6 mouse cellular contexts compared by ENCODE assay signal in the genomic region with DNA sequence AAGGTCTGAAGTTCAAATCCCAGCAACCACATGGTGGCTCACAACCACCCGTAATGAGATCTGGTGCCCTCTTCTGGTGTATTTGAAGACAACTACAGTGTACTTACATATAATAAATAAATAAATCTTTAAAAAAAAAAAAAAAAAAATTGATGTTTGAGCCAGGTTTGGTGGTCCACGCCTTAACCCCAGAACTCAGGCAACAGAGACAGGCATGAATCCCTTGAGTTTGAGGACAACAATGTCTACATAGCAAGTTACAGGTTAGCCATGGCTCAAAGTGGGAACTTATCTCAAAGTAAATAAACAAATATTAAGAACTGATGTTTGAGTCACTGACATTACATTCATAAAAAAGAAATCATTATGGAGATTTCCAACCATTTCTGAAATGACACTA. TPM values are rescaled to one million over a fixed set of nuclear protein-coding genes. Genes with fewer than 3 reads are reported as not detected.
DNase-seq lines count a peak whose midpoint lies in the region; ATAC-seq and TF ChIP-seq lines count a peak whose summit lies in the region.
"Not testable (repeated sequence)": the region's sequence is repeated elsewhere in the genome, so short reads cannot be mapped to it uniquely, and the experiment has no call there.

No protein-coding gene starts in this region.

- TF ChIP-seq RAD21 in CH12.LX (IDR thresholded peaks at IDR 0.05; ENCODE audit: low read depth, low read length); MEL (IDR thresholded peaks at IDR 0.05; ENCODE audit: low read depth, low read length): not testable (repeated sequence)

- H3K4me1 ChIP-seq in CH12.LX (ENCODE audit: control insufficient read depth in 1 of 2, insufficient read depth in 2 of 2): peaks cover 9 to 14% of the 10 kb centered on the region in 2 experiments
- peaks cover 24 to 26% of the 10 kb centered on the region in 2 experiments for H3K4me1 ChIP-seq in MEL (ENCODE audit: control insufficient read depth in 1 of 2, insufficient read depth in 2 of 2, low read length in 2 of 2)
- not testable (repeated sequence) for H3K4me1 ChIP-seq in heart, adult 2 months (ENCODE audit: control insufficient read depth, insufficient read depth, low read length); kidney, postnatal 0 days (replicated peaks; ENCODE audit: insufficient read depth, low read length); lung, postnatal 0 days (ENCODE audit: insufficient read depth, low read depth, low read length)
- peaks cover 16 to 20% of the 10 kb centered on the region in 2 experiments for H3K4me1 ChIP-seq in liver, embryonic 14.5 days (replicated peaks; ENCODE audit: control insufficient read depth in 2 of 2, insufficient read depth in 2 of 2, low read length in 1 of 2)

- not testable (repeated sequence) for H3K4me3 ChIP-seq in CH12.LX (replicated peaks in 1 of 3; ENCODE audit: low read depth in 2 of 3, low read length in 2 of 3, poor library complexity in 1 of 3); MEL (ENCODE audit: control insufficient read depth in 1 of 2, insufficient read depth in 1 of 2, low read depth in 2 of 2, low read length in 2 of 2); heart, adult 2 months; kidney, postnatal 0 days (replicated peaks; ENCODE audit: low read depth, low read length); liver, embryonic 14.5 days (ENCODE audit: insufficient read depth in 1 of 2, low read depth in 2 of 2, low read length in 2 of 2); lung, postnatal 0 days (ENCODE audit: low read depth, low read length)

- H3K4me2 ChIP-seq in CH12.LX (ENCODE audit: insufficient read depth, low read depth, poor library complexity, severe bottlenecking); kidney, postnatal 0 days (ENCODE audit: low read length); liver, embryonic 14.5 days (ENCODE audit: low read depth); lung, postnatal 0 days (replicated peaks; ENCODE audit: low read depth, low read length): not testable (repeated sequence)

- not testable (repeated sequence) for TF ChIP-seq EP300 in CH12.LX (IDR thresholded peaks at IDR 0.05; ENCODE audit: low read length); MEL (IDR thresholded peaks at IDR 0.05; ENCODE audit: low read depth in 1 of 2, low read length in 2 of 2); heart, adult 2 months (IDR thresholded peaks at IDR 0.05; ENCODE audit: insufficient read depth, low read depth, low read length); liver, embryonic 14.5 days (IDR thresholded peaks at IDR 0.05; ENCODE audit: low read depth); lung, postnatal 0 days (IDR thresholded peaks at IDR 0.05)

- dilution Hi-C loops in CH12.LX (cut with MboI; ENCODE audit: extremely low pct_ligation_motif_present, extremely low pct_unique_long_range_greater_than_20kb, low sequenced_read_pairs): not testable (repeated sequence)

- not testable (repeated sequence) for H3K9me3 ChIP-seq in CH12.LX (replicated peaks; ENCODE audit: low read length); MEL (replicated peaks; ENCODE audit: insufficient read depth, low read length); kidney, postnatal 0 days (replicated peaks; ENCODE audit: low read length); liver, embryonic 14.5 days (ENCODE audit: control insufficient read depth, low read length); lung, postnatal 0 days (ENCODE audit: low read length)

- not testable (repeated sequence) for DNase-seq in CH12.LX (ENCODE audit: extremely low read depth); MEL (ENCODE audit: low read depth, low spot score); heart, adult 2 months; kidney, postnatal 0 days (ENCODE audit: low spot score); liver, embryonic 14.5 days (ENCODE audit: low read depth in 3 of 3, low spot score in 3 of 3); lung, postnatal 0 days (ENCODE audit: low spot score)

- WGBS in heart, adult 2 months: 87% methylated on average over 2 of the region's 2 CpGs
- WGBS in kidney, postnatal 0 days: 87% methylated on average over 2 of the region's 2 CpGs
- WGBS in liver, embryonic 14.5 days (ENCODE audit: insufficient replicate concordance): 60% methylated on average over 2 of the region's 2 CpGs
- WGBS in lung, postnatal 0 days: 86% methylated on average over 2 of the region's 2 CpGs

- in situ Hi-C loops in CH12.LX (cut with MboI; ENCODE audit: low pct_ligation_motif_present, low pct_unique_long_range_greater_than_20kb, low sequenced_read_pairs): not testable (repeated sequence)

- intact Hi-C loops in heart, adult 2 months (cut with DNase I): not testable (repeated sequence)

- H3K9ac ChIP-seq in CH12.LX (ENCODE audit: insufficient read depth, low read depth); MEL (ENCODE audit: control insufficient read depth, low read depth, low read length, poor library complexity, severe bottlenecking); heart, adult 2 months (ENCODE audit: low read depth, low read length); kidney, postnatal 0 days (ENCODE audit: low read depth, low read length); liver, embryonic 14.5 days (replicated peaks); lung, postnatal 0 days (replicated peaks; ENCODE audit: low read depth): not testable (repeated sequence)

- not testable (repeated sequence) for ATAC-seq in kidney, postnatal 0 days (replicated peaks; ENCODE audit: low FRiP score, low read depth); liver, embryonic 14.5 days (ENCODE audit: insufficient read depth); lung, postnatal 0 days

- not testable (repeated sequence) for TF ChIP-seq POLR2A in CH12.LX (IDR thresholded peaks at IDR 0.05; ENCODE audit: low read depth, low read length); MEL (IDR thresholded peaks at IDR 0.05; ENCODE audit: control insufficient read depth in 1 of 2, insufficient read depth in 1 of 2, low read depth in 1 of 2, low read length in 2 of 2, poor library complexity in 1 of 2); heart, adult 2 months (IDR thresholded peaks at IDR 0.05; ENCODE audit: insufficient read depth, low read depth, low read length)

- H3K79me2 ChIP-seq in CH12.LX (replicated peaks; ENCODE audit: control insufficient read depth, extremely low read depth, insufficient read depth, poor library complexity, severe bottlenecking): peaks cover 43% of the 10 kb centered on the region
- not testable (repeated sequence) for H3K79me2 ChIP-seq in MEL (ENCODE audit: control insufficient read depth, insufficient read depth, low read length, poor library complexity); heart, adult 2 months (replicated peaks; ENCODE audit: control insufficient read depth, insufficient read depth, low read length)

- H3K27ac ChIP-seq in CH12.LX (ENCODE audit: insufficient read depth, low read depth); MEL (ENCODE audit: control insufficient read depth, low read depth, low read length); heart, adult 2 months; kidney, postnatal 0 days; liver, embryonic 14.5 days; lung, postnatal 0 days (ENCODE audit: low read length): not testable (repeated sequence)

- H3K36me3 ChIP-seq in CH12.LX (replicated peaks in 1 of 2; ENCODE audit: control insufficient read depth in 1 of 2, insufficient read depth in 1 of 2, low read length in 1 of 2): peaks cover 24 to 31% of the 10 kb centered on the region in 2 experiments
- peaks cover 0 to 33% of the 10 kb centered on the region in 2 experiments; a peak in 3 of 4 replicates for H3K36me3 ChIP-seq in MEL (ENCODE audit: control insufficient read depth in 1 of 2, insufficient read depth in 2 of 2, low read length in 2 of 2)
- not testable (repeated sequence) for H3K36me3 ChIP-seq in heart, adult 2 months (ENCODE audit: control insufficient read depth, insufficient read depth, low read length); kidney, postnatal 0 days (ENCODE audit: insufficient read depth, low read length); liver, embryonic 14.5 days (replicated peaks; ENCODE audit: control insufficient read depth, insufficient read depth, low read depth); lung, postnatal 0 days (ENCODE audit: insufficient read depth, low read length)

- TF ChIP-seq CTCF in CH12.LX (conservative IDR thresholded peaks at IDR 0.05 in 1 of 2, IDR thresholded peaks at IDR 0.05 in 1 of 2; ENCODE audit: low read depth in 2 of 2, low read length in 2 of 2): peak in 1 of 2 experiments; percentile 42; a peak in 1 of 4 replicates
- TF ChIP-seq CTCF in MEL (IDR thresholded peaks at IDR 0.05 in 2 of 3, conservative IDR thresholded peaks at IDR 0.05 in 1 of 3; ENCODE audit: control insufficient read depth in 1 of 3, insufficient read depth in 1 of 3, low read depth in 2 of 3, low read length in 3 of 3, poor library complexity in 1 of 3, severe bottlenecking in 1 of 3): peak in 1 of 3 experiments; percentile 32; a peak in 2 of 6 replicates
- 0 out of 2 replicates have a peak, but pooled peaks have one; percentile 6 for TF ChIP-seq CTCF in heart, adult 2 months (IDR thresholded peaks at IDR 0.05)
- TF ChIP-seq CTCF in kidney, postnatal 0 days (IDR thresholded peaks at IDR 0.05; ENCODE audit: low read depth): peak; percentile 31
- TF ChIP-seq CTCF in liver, embryonic 14.5 days (IDR thresholded peaks at IDR 0.05; ENCODE audit: low read depth): peak; percentile 24; the same call in 1 of the 2 replicates
- peak; percentile 29; the same call in 1 of the 2 replicates for TF ChIP-seq CTCF in lung, postnatal 0 days (IDR thresholded peaks at IDR 0.05)

- H3K27me3 ChIP-seq in CH12.LX (replicated peaks); MEL (ENCODE audit: control insufficient read depth in 1 of 2, insufficient read depth in 2 of 2, low read length in 2 of 2); heart, adult 2 months (ENCODE audit: control insufficient read depth, insufficient read depth, low read length); kidney, postnatal 0 days (ENCODE audit: insufficient read depth, low read length); liver, embryonic 14.5 days (ENCODE audit: control insufficient read depth, insufficient read depth, low read length); lung, postnatal 0 days (replicated peaks; ENCODE audit: insufficient read depth, low read length): not testable (repeated sequence)

RNA-seq across cellular contexts. Expression of gene Ern1, which starts 45.1 kb away (rescaled TPM):
- total RNA-seq in CH12.LX (2012; rRNA removed) (15.2 and 21.7 TPM in 2 replicates), CH12.LX (2014; rRNA removed) (3.0 TPM in 2 replicates), MEL (2012; rRNA removed) (4.3 and 4.8 TPM in 2 replicates)
- polyA plus RNA-seq in CH12.LX (2012; ENCODE audit: insufficient read length, low read depth) (6.9 and 7.7 TPM in 2 replicates), MEL (2012; ENCODE audit: insufficient read depth in 1 of 2, insufficient read length in 2 of 2, low read depth in 1 of 2, low replicate concordance in 2 of 2, missing spikeins in 1 of 2) (1 to 10 TPM in 1 of 2 experiments, not detected in 1; 5.7 TPM)
- 10 to 100 TPM; 10.2 to 13.9 TPM for total RNA-seq in heart, adult 2 months (2021)
- polyA plus RNA-seq in heart, adult 2 months (2012; rRNA removed): 6.4 and 9.8 TPM in 2 replicates
- 3.3 and 3.5 TPM in 2 replicates for polyA plus RNA-seq in kidney, postnatal 0 days (2015; fragmentation: Nextera tagmentation; extraction: Ambion mirVana)
- polyA plus RNA-seq in liver, embryonic 14.5 days (2012; rRNA removed): 4.3 and 4.6 TPM in 2 replicates
- polyA plus RNA-seq in liver, embryonic 14.5 days (2014; fragmentation: Nextera tagmentation; extraction: Ambion mirVana): 2.9 and 3.3 TPM in 2 replicates
- polyA plus RNA-seq in lung, postnatal 0 days (2015; fragmentation: Nextera tagmentation; extraction: Ambion mirVana): 5.4 and 6.3 TPM in 2 replicates

RNA-seq across cellular contexts. Expression of gene Icam2, which starts 54.7 kb away (rescaled TPM):
- 15.3 and 27.3 TPM in 2 replicates for total RNA-seq in CH12.LX (2012; rRNA removed)
- total RNA-seq in CH12.LX (2014; rRNA removed): 40.1 and 44.3 TPM in 2 replicates
- polyA plus RNA-seq in CH12.LX (2012; ENCODE audit: insufficient read length, low read depth): 23.7 and 26.7 TPM in 2 replicates
- 58.1 and 82.7 TPM in 2 replicates for total RNA-seq in MEL (2012; rRNA removed)
- 10 to 100 TPM in 1 of 2 experiments, not detected in 1; 49.6 TPM for polyA plus RNA-seq in MEL (2012; ENCODE audit: insufficient read depth in 1 of 2, insufficient read length in 2 of 2, low read depth in 1 of 2, low replicate concordance in 2 of 2, missing spikeins in 1 of 2)
- 10 to 100 TPM; 22.0 to 22.4 TPM for total RNA-seq in heart, adult 2 months (2021)
- polyA plus RNA-seq in heart, adult 2 months (2012; rRNA removed): 46.8 and 60.4 TPM in 2 replicates
- polyA plus RNA-seq in kidney, postnatal 0 days (2015; fragmentation: Nextera tagmentation; extraction: Ambion mirVana): 62.5 and 63.3 TPM in 2 replicates
- 9.4 and 13.0 TPM in 2 replicates for polyA plus RNA-seq in liver, embryonic 14.5 days (2012; rRNA removed)
- polyA plus RNA-seq in liver, embryonic 14.5 days (2014; fragmentation: Nextera tagmentation; extraction: Ambion mirVana): 12.1 and 16.3 TPM in 2 replicates
- 284 and 329 TPM in 2 replicates for polyA plus RNA-seq in lung, postnatal 0 days (2015; fragmentation: Nextera tagmentation; extraction: Ambion mirVana)
